Mouse (Mus musculus): Measurements from ENCODE around the gene Stub1. TPM values are rescaled to one million over a fixed set of nuclear protein-coding genes. Genes with fewer than 3 reads are reported as not detected.
"Not testable (repeated sequence)": the region's sequence is repeated elsewhere in the genome, so short reads cannot be mapped to it uniquely, and the experiment has no call there.

Stub1 gene
- polyA plus RNA-seq, 1 experiment from 2014 or later, result 313 TPM

GRCm38 (mm10) chr17:25817662-25818061 is 15.5 kb downstream of the Stub1 start:
- no peaks in the 10 kb centered on the region for H3K9me3 ChIP-seq
- H3K27me3 ChIP-seq, result peaks cover 84% of the 10 kb centered on the region
- H3K4me2 ChIP-seq, result no peak overlapping the region
- no peak overlapping the region for H3K4me3 ChIP-seq (replicated peaks)
- no peak overlapping the region for H3K27ac ChIP-seq
- WGBS, result 80% methylated on average over 11 of the region's 11 CpGs
- no peaks in the 10 kb centered on the region for H3K36me3 ChIP-seq
- ATAC-seq (ENCODE audit: insufficient number of reproducible peaks, insufficient read depth, low FRiP score, low TSS enrichment, low read depth), result no peak
- H3K4me1 ChIP-seq (replicated peaks), result no peaks in the 10 kb centered on the region; the same call in 1 of the 2 replicates
- H3K9ac ChIP-seq (replicated peaks), result no peak overlapping the region

GRCm38 (mm10) chr17:25813471-25813870 is 19.7 kb downstream of the Stub1 start:
- H3K36me3 ChIP-seq, result no peaks in the 10 kb centered on the region
- H3K27ac ChIP-seq, result no peak overlapping the region
- H3K4me3 ChIP-seq (replicated peaks), result no peak overlapping the region
- H3K9ac ChIP-seq (replicated peaks), result no peak overlapping the region
- peaks cover 88% of the 10 kb centered on the region for H3K27me3 ChIP-seq
- WGBS, result 4% methylated on average over 20 of the region's 20 CpGs
- peaks cover 8% of the 10 kb centered on the region for H3K4me1 ChIP-seq (replicated peaks)
- H3K9me3 ChIP-seq, result no peaks in the 10 kb centered on the region
- H3K4me2 ChIP-seq, result no peak overlapping the region
- ATAC-seq (ENCODE audit: insufficient number of reproducible peaks, insufficient read depth, low FRiP score, low TSS enrichment, low read depth), result no peak; the same call in 1 of the 2 replicates

GRCm38 (mm10) chr17:25810890-25811289 is 22.3 kb downstream of the Stub1 start:
- H3K4me1 ChIP-seq (replicated peaks), result peaks cover 8% of the 10 kb centered on the region
- peaks cover 83% of the 10 kb centered on the region for H3K27me3 ChIP-seq
- H3K4me3 ChIP-seq (replicated peaks), result no peak overlapping the region
- H3K9me3 ChIP-seq, result no peaks in the 10 kb centered on the region
- H3K27ac ChIP-seq, result no peak overlapping the region
- no peak overlapping the region for H3K9ac ChIP-seq (replicated peaks)
- H3K4me2 ChIP-seq, result no peak overlapping the region
- no peak for ATAC-seq (ENCODE audit: insufficient number of reproducible peaks, insufficient read depth, low FRiP score, low TSS enrichment, low read depth)
- H3K36me3 ChIP-seq, result no peaks in the 10 kb centered on the region
- 72% methylated on average over 4 of the region's 4 CpGs for WGBS

GRCm38 (mm10) chr17:25809606-25810340 is 23.4 kb downstream of the Stub1 start:
- no peak; the same call in 1 of the 2 replicates for ATAC-seq (ENCODE audit: insufficient number of reproducible peaks, insufficient read depth, low FRiP score, low TSS enrichment, low read depth)
- no peaks in the 10 kb centered on the region for H3K9me3 ChIP-seq
- H3K36me3 ChIP-seq, result no peaks in the 10 kb centered on the region
- peaks cover 81% of the 10 kb centered on the region for H3K27me3 ChIP-seq
- peak overlapping the region; percentile 71 for H3K4me3 ChIP-seq (replicated peaks)
- H3K4me2 ChIP-seq, result peak overlapping the region; percentile 96
- peak overlapping the region; percentile 66 for H3K9ac ChIP-seq (replicated peaks)
- no peak overlapping the region for H3K27ac ChIP-seq
- peaks cover 8% of the 10 kb centered on the region for H3K4me1 ChIP-seq (replicated peaks)
- WGBS, result 12% methylated on average over 25 of the region's 25 CpGs

GRCm38 (mm10) chr17:25808789-25809605 is 24.2 kb downstream of the Stub1 start, which contains the start of gene Fbxl16:
Fbxl16 (plus strand) TSS chr17:25809085.
- peaks cover 79% of the 10 kb centered on the region for H3K27me3 ChIP-seq
- H3K4me2 ChIP-seq, result peak within 1 kb of the TSS; percentile 96
- peak within 1 kb of the TSS; percentile 66 for H3K9ac ChIP-seq (replicated peaks)
- H3K27ac ChIP-seq, result no peak within 1 kb of the TSS
- ATAC-seq (ENCODE audit: insufficient number of reproducible peaks, insufficient read depth, low FRiP score, low TSS enrichment, low read depth), result peak; percentile 60
- H3K9me3 ChIP-seq, result no peaks in the 10 kb centered on the region
- under 1% methylated on average over 97 of the region's 100 CpGs for WGBS
- peak within 1 kb of the TSS; percentile 71 for H3K4me3 ChIP-seq (replicated peaks)
- peaks cover 8% of the 10 kb centered on the region for H3K4me1 ChIP-seq (replicated peaks)
- no peaks in the 10 kb centered on the region for H3K36me3 ChIP-seq

GRCm38 (mm10) chr17:25808028-25808427 is 25.2 kb downstream of the Stub1 start:
- ATAC-seq (ENCODE audit: insufficient number of reproducible peaks, insufficient read depth, low FRiP score, low TSS enrichment, low read depth), result no peak
- Histone ChIP-seq H3K4me3 (replicated peaks) (peak overlapping the region; percentile 71; the same call in 1 of the 2 replicates), H3K36me3 (no peaks in the 10 kb centered on the region), H3K27me3 (peaks cover 79% of the 10 kb centered on the region), H3K9ac (replicated peaks) (0 out of 2 replicates have a peak overlapping the region, but pooled peaks have one; percentile 66), H3K4me1 (replicated peaks) (peaks cover 8% of the 10 kb centered on the region), H3K9me3 (no peaks in the 10 kb centered on the region), H3K27ac (no peak overlapping the region), H3K4me2 (peak overlapping the region; percentile 96)
- WGBS, result 42% methylated on average over 5 of the region's 5 CpGs

- 47% methylated on average over 2 of the region's 2 CpGs for WGBS
- not testable (repeated sequence) for H3K9ac ChIP-seq (replicated peaks); H3K4me1 ChIP-seq (replicated peaks); H3K4me3 ChIP-seq (replicated peaks); H3K36me3 ChIP-seq; H3K27ac ChIP-seq; ATAC-seq (ENCODE audit: insufficient number of reproducible peaks, insufficient read depth, low FRiP score, low TSS enrichment, low read depth); H3K9me3 ChIP-seq; H3K4me2 ChIP-seq
- H3K27me3 ChIP-seq, result peaks cover 79% of the 10 kb centered on the region
Observed at GRCm38 (mm10) chr17:25807452-25807851, 25.8 kb downstream of the Stub1 start.

- 74% methylated on average over 4 of the region's 4 CpGs for WGBS
- H3K4me3 ChIP-seq (replicated peaks), result no peak overlapping the region
- H3K4me1 ChIP-seq (replicated peaks), result peaks cover 8% of the 10 kb centered on the region
- H3K4me2 ChIP-seq, result no peak overlapping the region
- H3K9ac ChIP-seq (replicated peaks), result no peak overlapping the region
- no peaks in the 10 kb centered on the region for H3K36me3 ChIP-seq
- H3K9me3 ChIP-seq, result no peaks in the 10 kb centered on the region
- no peak overlapping the region for H3K27ac ChIP-seq
- H3K27me3 ChIP-seq, result peaks cover 75% of the 10 kb centered on the region
- ATAC-seq (ENCODE audit: insufficient number of reproducible peaks, insufficient read depth, low FRiP score, low TSS enrichment, low read depth), result no peak
Observed at GRCm38 (mm10) chr17:25806507-25806906, 26.7 kb downstream of the Stub1 start.

- Histone ChIP-seq H3K9me3 (no peaks in the 10 kb centered on the region), H3K4me2 (no peak overlapping the region), H3K9ac (replicated peaks) (no peak overlapping the region), H3K36me3 (no peaks in the 10 kb centered on the region), H3K27me3 (peaks cover 43% of the 10 kb centered on the region), H3K4me1 (replicated peaks) (no peaks in the 10 kb centered on the region), H3K27ac (no peak overlapping the region), H3K4me3 (replicated peaks) (no peak overlapping the region)
- no peak for ATAC-seq (ENCODE audit: insufficient number of reproducible peaks, insufficient read depth, low FRiP score, low TSS enrichment, low read depth)
- 15% methylated on average over 10 of the region's 10 CpGs for WGBS
Observed at GRCm38 (mm10) chr17:25802825-25803517, 30.2 kb downstream of the Stub1 start.

- 10% methylated on average over 6 of the region's 6 CpGs for WGBS
- no peaks in the 10 kb centered on the region for H3K9me3 ChIP-seq
- no peak overlapping the region for H3K4me3 ChIP-seq (replicated peaks)
- no peak overlapping the region for H3K4me2 ChIP-seq
- peaks cover 10% of the 10 kb centered on the region for H3K4me1 ChIP-seq (replicated peaks)
- H3K9ac ChIP-seq (replicated peaks), result no peak overlapping the region
- ATAC-seq (ENCODE audit: insufficient number of reproducible peaks, insufficient read depth, low FRiP score, low TSS enrichment, low read depth), result no peak
- H3K27ac ChIP-seq, result no peak overlapping the region
- H3K36me3 ChIP-seq, result no peaks in the 10 kb centered on the region
- peaks cover 28% of the 10 kb centered on the region for H3K27me3 ChIP-seq
Observed at GRCm38 (mm10) chr17:25801029-25801428, 32.2 kb downstream of the Stub1 start.

- H3K27ac ChIP-seq, result peak within 1 kb of the TSS; percentile 69
- peak within 1 kb of the TSS; percentile 79 for H3K9ac ChIP-seq (replicated peaks)
- peak within 1 kb of the TSS; percentile 84 for H3K4me3 ChIP-seq (replicated peaks)
- ATAC-seq (ENCODE audit: insufficient number of reproducible peaks, insufficient read depth, low FRiP score, low TSS enrichment, low read depth), result peak; percentile 78
- H3K4me2 ChIP-seq, result peak within 1 kb of the TSS; percentile 99
- 0 out of 2 replicates have a peak, but pooled peaks cover 5% of the 10 kb centered on the region for H3K27me3 ChIP-seq
- 0 out of 2 replicates have a peak, but pooled peaks cover 10% of the 10 kb centered on the region for H3K36me3 ChIP-seq
- WGBS, result under 1% methylated on average over 35 of the region's 35 CpGs
- no peaks in the 10 kb centered on the region for H3K9me3 ChIP-seq
- peaks cover 40% of the 10 kb centered on the region for H3K4me1 ChIP-seq (replicated peaks)
Observed at GRCm38 (mm10) chr17:25796951-25797369, 36.2 kb downstream of the Stub1 start, which contains the start of gene Metrn. Metrn (minus strand) TSS chr17:25797136.
